8 mouse cellular contexts compared by ENCODE assay signal in the genomic region with DNA sequence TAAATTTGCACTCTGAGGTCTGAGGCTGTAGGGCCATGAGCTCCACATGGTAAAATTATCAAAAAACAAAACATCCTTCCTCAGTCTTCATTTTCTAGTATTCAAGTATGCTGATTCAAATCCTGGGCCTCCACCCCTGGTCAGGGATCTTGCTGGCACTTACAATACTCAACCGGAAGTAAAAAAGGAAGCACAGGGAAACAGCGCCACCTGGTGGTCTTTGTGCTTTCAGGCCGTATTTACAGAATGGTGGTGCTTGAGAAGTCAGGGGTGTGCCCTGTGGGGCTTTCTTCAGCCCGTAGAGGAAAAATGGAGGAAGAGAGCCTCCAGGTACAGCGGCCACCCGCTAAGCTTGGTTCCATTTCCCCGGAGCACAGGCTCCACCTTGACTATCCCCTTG. TPM values are rescaled to one million over a fixed set of nuclear protein-coding genes. Genes with fewer than 3 reads are reported as not detected.
A peak's percentile ranks its signal among the peaks of the same experiment; 100 is the strongest.
DNase-seq lines count a peak whose midpoint lies in the region; ATAC-seq lines count a peak whose summit lies in the region.

No protein-coding gene starts in this region.

- no peak overlapping the region for H3K4me3 ChIP-seq in hindbrain, embryonic 14.5 days (replicated peaks; ENCODE audit: low read length)

- peak overlapping the region; percentile 98 for H3K27ac ChIP-seq in hindbrain, embryonic 14.5 days

- no peaks in the 10 kb centered on the region for H3K36me3 ChIP-seq in hindbrain, embryonic 14.5 days (replicated peaks; ENCODE audit: control insufficient read depth, insufficient read depth)

- H3K9ac ChIP-seq in hindbrain, embryonic 14.5 days = no peak overlapping the region

- no peaks in the 10 kb centered on the region for H3K27me3 ChIP-seq in hindbrain, embryonic 14.5 days (ENCODE audit: control insufficient read depth, insufficient read depth, low read length)

- 1% methylated on average over 7 of the region's 7 CpGs for WGBS in hindbrain, embryonic 14.5 days

- peaks cover 47% of the 10 kb centered on the region for H3K4me1 ChIP-seq in hindbrain, embryonic 14.5 days (replicated peaks; ENCODE audit: control insufficient read depth, insufficient read depth, low read length)

- no peaks in the 10 kb centered on the region for H3K9me3 ChIP-seq in hindbrain, embryonic 14.5 days (ENCODE audit: control insufficient read depth, low read length)

- H3K4me2 ChIP-seq in hindbrain, embryonic 14.5 days (replicated peaks) = no peak overlapping the region

- peak; percentile 98 for DNase-seq in NIH3T3 (ENCODE audit: low read depth)
- DNase-seq in cerebellum, postnatal 10 days = peak; percentile 95 to 97
- DNase-seq in frontal cortex, postnatal 25 days (ENCODE audit: low spot score in 2 of 2) = peak; percentile 95 to 98
- DNase-seq in hindbrain, embryonic 14.5 days (ENCODE audit: low spot score) = peak; percentile 97
- DNase-seq in layer of hippocampus, postnatal 25 days (ENCODE audit: extremely low spot score in 1 of 2, low spot score in 1 of 2) = peak; percentile 91 to 98
- peak; percentile 97 for DNase-seq in lung, postnatal 14 days
- DNase-seq in ovary, postnatal 36 days (ENCODE audit: low spot score) = peak; percentile 85
- peak; percentile 91 for DNase-seq in thymus, postnatal 14 days

- ATAC-seq in hindbrain, embryonic 14.5 days (ENCODE audit: low FRiP score) = peak; percentile 12; the same call in 1 of the 2 replicates

RNA-seq across cellular contexts. Expression of gene Gpr84, which starts 3.3 kb away (rescaled TPM):
- polyA plus RNA-seq in hindbrain, embryonic 14.5 days (2014; fragmentation: Nextera tagmentation; extraction: Ambion mirVana) = 0.12 and 0.39 TPM in 2 replicates
- total RNA-seq in layer of hippocampus, postnatal 25 days (2021) = 1 to 10 TPM in 1 of 2 experiments, under 1 TPM in 1; 0.66 to 1.1 TPM

RNA-seq across cellular contexts. Expression of gene Zfp385a, which starts 32.8 kb away (rescaled TPM):
- polyA plus RNA-seq in hindbrain, embryonic 14.5 days (2014; fragmentation: Nextera tagmentation; extraction: Ambion mirVana) = 25.7 and 25.9 TPM in 2 replicates
- total RNA-seq in layer of hippocampus, postnatal 25 days (2021) = 10 to 100 TPM; 40.7 to 45.0 TPM

RNA-seq across cellular contexts. Expression of gene Copz1, which starts 34.6 kb away (rescaled TPM):
- 214 and 220 TPM in 2 replicates for polyA plus RNA-seq in hindbrain, embryonic 14.5 days (2014; fragmentation: Nextera tagmentation; extraction: Ambion mirVana)
- 100 to 1,000 TPM; 101 to 105 TPM for total RNA-seq in layer of hippocampus, postnatal 25 days (2021)

RNA-seq across cellular contexts. Expression of gene Nfe2, which starts 48.9 kb away (rescaled TPM):
- polyA plus RNA-seq in hindbrain, embryonic 14.5 days (2014; fragmentation: Nextera tagmentation; extraction: Ambion mirVana) = 0.90 and 1.1 TPM in 2 replicates
- not detected for total RNA-seq in layer of hippocampus, postnatal 25 days (2021)

RNA-seq across cellular contexts. Expression of gene Itga5, which starts 59.4 kb away (rescaled TPM):
- 7.7 and 8.1 TPM in 2 replicates for polyA plus RNA-seq in hindbrain, embryonic 14.5 days (2014; fragmentation: Nextera tagmentation; extraction: Ambion mirVana)
- total RNA-seq in layer of hippocampus, postnatal 25 days (2021) = 1 to 10 TPM; 1.4 to 2.4 TPM
